Mouse (Mus musculus) ES-E14 (cell line): ENCODE results near the gene Ugt1a7c. TPM values are rescaled to one million over a fixed set of nuclear protein-coding genes. Genes with fewer than 3 reads are reported as not detected.
"Not testable (repeated sequence)": the region's sequence is repeated elsewhere in the genome, so short reads cannot be mapped to it uniquely, and the experiment has no call there.

ENCODE experiments used
- DNase-seq: peaks from one replicate; pipeline ENCODE4 v3.0.0-alpha.2; 2013; ENCODE audit warnings: low read depth, low spot score
- H3K27ac ChIP-seq: 2 replicates; pipeline ENCODE4 v1.5.1; 2012; ENCODE audit warnings: low read depth, mild to moderate bottlenecking, low read length, moderate library complexity, mixed read lengths; ENCODE audit not compliant: poor library complexity, insufficient read depth, severe bottlenecking
- H3K36me3 ChIP-seq: 2 replicates; pipeline ENCODE4 v1.6.1; 2012; ENCODE audit warnings: mild to moderate bottlenecking, low read length, moderate library complexity, mixed read lengths; ENCODE audit not compliant: control insufficient read depth, poor library complexity, insufficient read depth, severe bottlenecking
- H3K4me1 ChIP-seq, 2 experiments: fragments of 150-350 bp in 1 of 2; sonication (generic) in 1 of 2; 2 replicates each; pipeline ENCODE4 v1.6.1; 2012; ENCODE audit warnings: low read length in 2 of 2, mild to moderate bottlenecking in 1 of 2, mixed read lengths in 1 of 2; ENCODE audit not compliant: control insufficient read depth in 2 of 2, insufficient read depth in 2 of 2, poor library complexity in 1 of 2
- H3K4me3 ChIP-seq, 2 experiments: fragments of 150-350 bp in 1 of 2; sonication (generic) in 1 of 2; 2 replicates each; pipeline ENCODE4 v1.5.1; 2012; ENCODE audit warnings: low read length in 2 of 2, low read depth in 1 of 2, mild to moderate bottlenecking in 1 of 2, mixed read lengths in 1 of 2; ENCODE audit not compliant: insufficient read depth in 1 of 2, poor library complexity in 1 of 2, severe bottlenecking in 1 of 2
- H3K9ac ChIP-seq: 2 replicates; pipeline ENCODE4 v1.6.1; 2012; ENCODE audit warnings: low read depth, mild to moderate bottlenecking, low read length, mixed read lengths; ENCODE audit not compliant: poor library complexity, insufficient read depth, severe bottlenecking
- H3K9me3 ChIP-seq: fragments of 150-350 bp; sonication (generic); 2 replicates; pipeline ENCODE4 v1.6.1; 2012; ENCODE audit warnings: low read depth, mild to moderate bottlenecking, low read length; ENCODE audit not compliant: control insufficient read depth, insufficient read depth
- CHD2 ChIP-seq: IDR thresholded peaks from 2 replicates; pipeline ENCODE4 v1.6.1; 2014; ENCODE audit warnings: mild to moderate bottlenecking, low read depth, low read length, inconsistent platforms
- HCFC1 ChIP-seq: IDR thresholded peaks from 2 replicates; pipeline ENCODE4 v1.6.1; 2012; ENCODE audit warnings: low read length, inconsistent platforms, borderline replicate concordance; ENCODE audit not compliant: insufficient read depth
- MAFK ChIP-seq: IDR thresholded peaks from 2 replicates; pipeline ENCODE4 v1.6.1; 2014; ENCODE audit warnings: mild to moderate bottlenecking, low read depth, low read length, inconsistent platforms; ENCODE audit not compliant: insufficient read depth
- ZC3H11A ChIP-seq: IDR thresholded peaks from 2 replicates; pipeline ENCODE4 v1.6.1; 2012; ENCODE audit warnings: low read depth, mild to moderate bottlenecking, inconsistent platforms, low read length, borderline replicate concordance
- ZNF384 ChIP-seq: IDR thresholded peaks from 2 replicates; pipeline ENCODE4 v1.6.1; 2012; ENCODE audit warnings: low read depth, low read length, inconsistent platforms
- in situ Hi-C, 2 experiments: fragments of 600-800 bp; cut with MboI; formaldehyde crosslinking; loops; one replicate each; pipeline ENCODE4 v1.15.1; 2025; ENCODE audit warnings: low sequenced_read_pairs in 2 of 2, inconsistent platforms in 1 of 2; ENCODE audit not compliant: unreplicated experiment in 2 of 2
- total RNA-seq: library from RNA; depleted of rRNA; stranded (reverse); fragments of 300-350 nt; gene quantifications from 2 replicates; pipeline ENCODE4 v1.2.3, GENCODE M21; 2012

Gene Ugt1a7c
- total RNA-seq, 1 experiment: 0.09 TPM

GRCm38 (mm10) chr1:88087513-88087912 lies 7.3 kb upstream of the Ugt1a7c start, which contains the start of gene Ugt1a8:
Gene Ugt1a8 (plus strand): TSS chr1:88087813.
- in situ Hi-C loops: no loop called here
- no peak for DNase-seq
- H3K9me3 ChIP-seq: no peaks in the 10 kb centered on the region
- no peak within 1 kb of the TSS for H3K4me3 ChIP-seq
- H3K4me1 ChIP-seq: no peaks in the 10 kb centered on the region
- H3K9ac ChIP-seq: no peak within 1 kb of the TSS
- TF ChIP-seq MAFK (no peak), ZNF384 (no peak), ZC3H11A (no peak), HCFC1 (no peak), CHD2 (no peak)
- no peaks in the 10 kb centered on the region for H3K36me3 ChIP-seq
- no peak within 1 kb of the TSS for H3K27ac ChIP-seq

GRCm38 (mm10) chr1:88092341-88092740 lies 2.5 kb upstream of the Ugt1a7c start:
- Histone ChIP-seq H3K9me3 (no peaks in the 10 kb centered on the region), H3K9ac (no peak overlapping the region), H3K4me3 (no peak overlapping the region), H3K27ac (no peak overlapping the region), H3K4me1 (no peaks in the 10 kb centered on the region), H3K36me3 (no peaks in the 10 kb centered on the region)
- in situ Hi-C loops: no loop called here
- no peak for DNase-seq
- no peak for TF ChIP-seq MAFK
- TF ChIP-seq CHD2: no peak
- TF ChIP-seq ZNF384: no peak
- TF ChIP-seq ZC3H11A: no peak
- TF ChIP-seq HCFC1: no peak

GRCm38 (mm10) chr1:88094270-88094676 lies 589 bp upstream of the Ugt1a7c start:
- H3K4me3 ChIP-seq, in situ Hi-C loops, H3K9ac ChIP-seq, DNase-seq, H3K9me3 ChIP-seq, H3K36me3 ChIP-seq, H3K27ac ChIP-seq, H3K4me1 ChIP-seq: not testable (repeated sequence)

GRCm38 (mm10) chr1:88098546-88098945 lies 3.7 kb downstream of the Ugt1a7c start:
- not testable (repeated sequence) for H3K36me3 ChIP-seq, H3K4me1 ChIP-seq, H3K4me3 ChIP-seq, H3K27ac ChIP-seq, DNase-seq, H3K9ac ChIP-seq, H3K9me3 ChIP-seq
- in situ Hi-C loops: loop anchor here in 1 of 2 experiments (5.0 kb wide), 1 partner anchor 34 kb away; the partner anchor contains the start of gene Ugt1a6a

GRCm38 (mm10) chr1:88099691-88100090 lies 4.8 kb downstream of the Ugt1a7c start:
- in situ Hi-C loops: loop anchor here in 1 of 2 experiments (5.0 kb wide), 1 partner anchor 33 kb away; the partner anchor contains the start of gene Ugt1a6a
- H3K27ac ChIP-seq, H3K4me3 ChIP-seq, H3K9me3 ChIP-seq, H3K9ac ChIP-seq, H3K36me3 ChIP-seq, DNase-seq, H3K4me1 ChIP-seq: not testable (repeated sequence)

- H3K4me3 ChIP-seq, H3K9me3 ChIP-seq, H3K4me1 ChIP-seq, H3K9ac ChIP-seq, DNase-seq, H3K27ac ChIP-seq, H3K36me3 ChIP-seq, in situ Hi-C loops: not testable (repeated sequence)
Observed at GRCm38 (mm10) chr1:88103019-88103418, 8.2 kb downstream of the Ugt1a7c start, which contains the start of gene Ugt1a6b. Gene Ugt1a6b (plus strand): TSS chr1:88103252.

- H3K4me3 ChIP-seq, in situ Hi-C loops: not testable (repeated sequence)
Observed at GRCm38 (mm10) chr1:88103697-88104468, 9.0 kb downstream of the Ugt1a7c start.

More at GRCm38 (mm10) chr1:88103697-88104468, 9.0 kb downstream of the Ugt1a7c start:
- not testable (repeated sequence) for DNase-seq, H3K27ac ChIP-seq, H3K9me3 ChIP-seq, H3K4me1 ChIP-seq, H3K36me3 ChIP-seq, H3K9ac ChIP-seq
